Mouse (Mus musculus) layer of hippocampus, adult 18-20 months (tissue): Measurements from ENCODE around the gene Lrrc18. TPM values are rescaled to one million over a fixed set of nuclear protein-coding genes. Genes with fewer than 3 reads are reported as not detected.

ENCODE experiments used
- DNase-seq, 2 experiments: peaks; one replicate each; pipeline ENCODE4 v3.0.0; 2022; ENCODE audit warnings: low spot score in 2 of 2
- long read RNA-seq: library from polyadenylated mRNA; stranded (forward); transcript quantifications from one replicate; pipeline ENCODE4 v2.0.0, GENCODE M21; 2021
- total RNA-seq, 2 experiments: library from RNA; stranded (reverse); gene quantifications; 2 replicates each; pipeline ENCODE4 v1.2.3; 2021

Gene Lrrc18
- total RNA-seq: under 1 TPM; 0.42 to 0.43 TPM
- long read RNA-seq: 0 reads

DNA sequence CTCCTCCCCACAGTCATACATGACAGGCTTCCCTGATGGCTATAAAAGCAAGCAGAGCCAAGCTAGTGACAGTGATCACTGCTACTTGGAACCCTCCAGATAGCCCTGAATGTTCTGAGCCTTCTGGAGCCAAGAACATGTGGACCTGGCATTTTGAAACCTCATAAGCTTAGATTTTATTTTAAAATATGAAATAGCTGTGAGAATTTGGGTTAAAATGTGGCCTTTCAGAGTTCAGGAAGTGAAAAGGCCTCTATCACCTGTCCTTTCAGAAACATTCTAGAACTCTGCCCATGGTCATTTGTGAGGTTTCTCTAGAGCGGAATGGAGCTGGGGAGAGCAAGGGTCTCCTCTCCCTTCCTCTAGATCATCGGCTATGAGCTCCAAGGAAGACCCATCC, at the start of gene Lrrc18:
TSS of gene Lrrc18 (plus strand) at position 301 of the 400 bp plus-strand sequence.
- DNase-seq: no peak

DNA sequence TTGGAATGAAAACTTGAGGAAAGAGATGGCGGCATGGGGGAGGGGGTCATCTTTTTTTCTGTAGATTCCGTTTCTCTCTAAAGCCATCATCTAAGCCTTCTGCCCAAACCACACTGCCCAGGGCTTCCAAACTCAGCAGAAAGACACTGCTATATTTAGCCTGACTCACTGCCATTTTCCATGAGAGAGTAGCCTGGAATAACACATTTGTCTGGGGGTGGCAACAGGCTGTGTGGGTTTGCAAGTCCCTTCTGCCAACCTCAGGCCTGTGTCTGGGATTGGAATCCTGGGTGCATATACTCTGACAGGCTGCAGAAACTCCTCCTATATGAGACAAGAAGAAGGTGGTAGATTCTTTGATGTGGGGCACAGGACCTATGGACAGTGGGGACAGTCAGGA, 43.7 kb upstream of the Lrrc18 start:
- peak; percentile 53 to 73 for DNase-seq

DNA sequence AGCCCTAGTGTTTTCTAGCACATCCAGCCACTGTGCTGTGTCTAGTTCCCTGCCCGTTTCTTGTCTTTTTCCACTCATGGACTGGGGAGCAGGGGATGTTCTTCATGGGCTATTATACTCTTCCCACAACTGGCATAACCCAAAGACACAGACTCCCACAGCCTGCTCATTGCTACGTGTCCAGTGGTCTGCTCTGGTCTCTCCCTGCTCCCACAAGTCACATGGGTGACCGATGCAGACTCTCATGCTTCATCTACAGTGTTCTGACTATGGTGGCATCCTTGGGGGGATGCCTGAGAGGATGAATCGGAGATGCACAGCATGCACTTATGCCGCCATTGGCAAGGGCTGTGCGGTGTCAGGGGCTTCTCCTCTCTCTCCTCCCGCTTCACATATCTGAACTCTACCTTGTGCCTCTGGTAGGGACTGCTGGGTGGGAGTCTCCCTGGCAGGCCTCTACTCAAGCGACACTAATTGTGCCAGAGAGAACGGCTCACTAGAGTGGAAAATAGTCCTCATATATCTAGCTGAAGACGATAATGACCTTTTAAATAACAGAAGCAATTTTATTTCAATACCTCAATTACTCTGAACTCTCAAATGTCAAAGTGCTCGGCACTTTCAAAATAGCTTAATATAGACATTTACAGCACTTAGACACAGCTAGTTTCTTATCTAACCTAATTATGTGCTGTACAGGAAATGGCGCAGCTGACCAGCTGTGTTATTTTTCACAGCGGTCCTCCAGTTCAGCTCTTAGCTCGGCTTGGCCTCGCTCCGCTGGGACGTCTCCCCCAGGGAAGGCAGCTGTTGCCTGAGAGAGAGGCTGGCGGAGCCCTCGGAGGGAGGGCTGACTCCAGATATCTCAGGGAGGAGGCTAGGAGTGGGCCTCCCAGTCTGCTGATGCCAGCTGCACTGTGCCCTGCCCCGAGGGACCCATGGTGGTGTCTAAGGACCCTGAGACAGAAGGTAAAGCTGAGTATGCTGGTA, 40.6 kb upstream of the Lrrc18 start:
- no peak for DNase-seq

DNA sequence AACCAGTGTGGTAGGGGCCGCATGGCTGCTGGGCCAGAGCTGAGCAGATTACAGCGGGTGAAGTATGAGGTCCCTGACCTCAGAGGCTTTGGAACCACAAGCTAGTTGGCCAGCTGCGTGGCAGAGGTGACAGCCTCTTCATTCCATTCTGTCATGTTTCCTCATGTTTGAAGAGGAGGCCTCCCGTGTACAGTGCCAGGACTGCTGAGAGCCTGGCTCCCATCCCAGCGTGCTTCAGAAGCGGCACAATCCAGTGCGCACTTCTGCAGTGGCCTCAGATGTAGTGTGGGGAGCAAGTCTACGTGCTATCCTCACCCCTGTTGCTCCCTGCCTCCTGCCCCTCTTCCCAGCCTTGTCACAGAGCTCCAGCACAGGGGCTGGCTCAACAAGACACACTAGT, 34.7 kb upstream of the Lrrc18 start:
- DNase-seq: no peak

DNA sequence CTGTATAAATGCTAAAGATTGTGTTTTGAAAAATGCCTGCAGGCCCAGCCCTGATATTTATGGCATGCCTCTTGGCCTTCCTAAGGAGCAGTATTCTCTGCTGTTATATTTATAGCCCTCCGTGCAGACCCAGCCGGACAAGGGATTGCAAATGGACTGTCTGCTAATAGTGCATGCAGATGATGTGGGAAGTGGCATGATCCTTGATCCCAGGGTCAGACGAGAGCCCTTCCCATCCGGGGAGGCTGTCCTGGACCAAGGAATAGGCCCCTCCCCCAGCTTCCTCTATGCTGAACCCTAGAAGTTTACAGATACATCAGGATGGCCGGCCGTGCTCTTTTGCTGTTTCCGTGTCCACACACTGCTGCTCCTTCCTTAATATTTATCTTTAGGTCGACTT, 32.5 kb upstream of the Lrrc18 start:
- no peak for DNase-seq

DNA sequence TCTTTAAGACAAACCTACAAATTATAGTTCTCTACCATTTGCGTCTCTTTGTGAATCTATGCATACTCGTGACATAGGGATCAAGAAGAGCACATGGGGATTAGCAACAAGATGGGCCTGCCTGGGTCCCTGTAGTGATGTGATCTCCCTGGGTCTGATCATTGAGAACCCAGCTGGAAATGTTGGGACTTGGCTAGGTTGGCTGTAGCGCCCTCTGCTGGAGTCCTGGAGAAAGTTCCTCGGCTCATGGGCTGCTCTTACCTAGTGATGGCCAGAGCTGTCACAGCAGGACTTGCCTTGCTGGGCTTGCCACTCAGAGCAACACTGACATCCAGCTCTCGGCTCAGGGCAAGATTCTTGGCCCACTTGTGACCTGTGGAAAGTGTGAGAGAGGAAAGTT, 30.7 kb upstream of the Lrrc18 start:
- DNase-seq: peak; percentile 59 to 84

DNA sequence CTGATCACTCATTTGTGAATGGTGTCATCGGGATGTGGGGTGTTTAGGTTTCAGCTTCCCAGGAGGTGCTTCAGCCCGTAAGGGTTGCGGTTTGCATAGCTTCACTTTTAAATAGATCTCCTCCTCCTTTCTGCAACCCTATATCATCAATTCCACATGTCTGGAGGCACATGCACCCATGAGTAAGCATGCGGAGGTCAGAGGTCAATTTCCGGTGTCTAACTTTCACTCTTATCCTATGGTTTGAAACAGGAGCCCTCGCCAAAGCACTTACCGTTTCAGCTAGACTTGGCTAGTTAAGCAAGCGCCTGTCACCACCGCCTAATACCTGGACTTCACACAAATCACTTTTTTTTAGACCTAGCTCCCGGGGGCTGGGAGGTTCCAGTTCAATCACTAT, 26.4 kb upstream of the Lrrc18 start:
- no peak for DNase-seq

DNA sequence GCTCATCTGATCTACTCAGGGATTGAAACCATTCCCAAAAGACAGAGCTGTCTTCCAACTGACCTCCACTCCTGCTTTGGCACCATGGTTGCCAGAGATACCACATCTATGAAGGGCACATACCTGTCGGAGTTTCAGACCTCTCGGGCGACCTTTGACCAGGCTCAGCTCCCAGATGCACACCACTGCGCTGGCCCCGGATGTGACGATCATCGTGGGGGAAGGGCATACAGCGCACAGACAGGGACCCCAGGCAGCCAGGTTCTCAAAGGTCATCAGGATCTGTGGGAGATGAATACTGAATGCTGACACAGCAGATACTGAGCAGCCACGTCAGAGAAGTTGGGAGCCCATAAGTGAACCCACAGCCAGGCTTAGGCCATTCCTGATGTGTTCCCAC, 20.5 kb upstream of the Lrrc18 start:
- DNase-seq: no peak

DNA sequence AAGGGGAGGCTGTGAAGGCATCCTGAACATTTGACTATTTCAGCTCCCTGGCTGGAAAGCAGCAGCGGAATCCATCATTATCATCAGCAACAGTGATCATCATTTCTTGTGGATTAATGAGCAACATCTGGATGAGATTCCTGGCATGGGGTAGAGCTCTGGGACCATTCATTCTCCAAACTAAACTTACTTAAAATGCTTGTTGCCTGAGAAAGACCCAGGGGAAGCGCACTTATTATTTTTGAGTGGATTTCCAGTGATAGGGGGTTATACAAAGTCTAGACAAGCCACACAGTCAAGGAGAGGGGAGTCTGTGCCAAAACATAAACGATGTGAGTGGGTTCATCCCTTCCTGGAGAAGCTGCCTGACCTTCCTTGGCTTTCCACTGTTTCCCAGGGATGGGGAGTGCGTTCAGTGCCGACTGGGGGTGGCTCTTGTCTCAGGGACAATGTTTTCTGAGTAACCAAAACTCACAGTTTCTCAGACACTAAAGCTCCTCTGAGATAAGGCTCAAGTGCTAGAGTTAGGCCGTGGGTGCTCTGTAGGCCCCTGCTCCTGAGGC, 6.9 kb upstream of the Lrrc18 start:
- no peak for DNase-seq

DNA sequence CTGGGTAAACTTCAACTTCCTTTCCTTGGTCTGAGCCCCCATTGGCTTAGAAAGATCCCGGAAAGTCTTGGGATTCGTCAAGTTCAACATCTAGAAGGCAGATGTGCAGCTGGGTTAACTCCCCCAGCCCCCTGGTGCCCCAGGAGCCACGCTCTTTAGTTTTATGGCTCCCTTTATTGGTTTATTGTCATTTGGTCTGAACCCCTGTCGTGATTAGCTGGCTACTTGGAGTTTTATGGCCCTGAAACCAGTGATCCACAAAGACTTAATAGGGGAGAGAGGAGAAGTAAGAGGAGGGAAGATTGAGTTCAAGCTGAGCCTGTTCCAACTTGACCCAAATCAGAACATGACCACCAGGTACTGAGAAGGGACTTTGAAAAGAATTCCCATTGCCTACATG, 4.5 kb upstream of the Lrrc18 start:
- no peak for DNase-seq

DNA sequence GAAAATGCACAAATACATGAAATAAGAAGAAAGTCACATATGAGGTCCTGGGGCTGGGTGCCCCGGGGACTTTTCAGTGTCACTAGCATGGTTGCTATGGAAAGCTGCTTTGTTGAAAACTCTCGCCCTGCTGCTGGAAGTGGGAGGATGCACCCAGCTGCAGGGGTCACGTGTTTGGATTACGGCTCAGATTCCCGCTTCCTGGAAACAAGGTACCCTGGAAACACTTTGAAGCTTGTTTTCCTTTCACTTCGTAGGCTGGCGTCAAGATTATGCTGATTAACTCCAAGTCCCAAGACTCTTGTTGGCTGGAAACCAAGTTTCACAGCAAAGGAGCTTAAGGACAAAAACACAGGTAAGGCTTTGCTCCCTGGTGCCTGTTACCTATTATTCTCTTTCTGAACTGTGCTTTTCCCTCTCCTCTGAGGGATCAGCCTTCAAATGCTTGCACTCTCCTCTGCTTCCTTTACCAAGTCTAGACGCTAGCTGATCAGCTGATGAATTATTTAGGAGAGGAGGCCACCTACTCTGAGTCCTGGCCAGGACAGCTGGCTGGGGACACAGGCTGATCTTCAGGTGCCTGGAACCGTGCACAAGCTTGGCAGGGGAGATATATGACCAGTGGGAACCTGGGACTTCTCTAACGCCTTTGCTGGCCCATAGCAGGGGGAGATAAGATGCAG, 3.9 kb downstream of the Lrrc18 start:
- no peak for DNase-seq

DNA sequence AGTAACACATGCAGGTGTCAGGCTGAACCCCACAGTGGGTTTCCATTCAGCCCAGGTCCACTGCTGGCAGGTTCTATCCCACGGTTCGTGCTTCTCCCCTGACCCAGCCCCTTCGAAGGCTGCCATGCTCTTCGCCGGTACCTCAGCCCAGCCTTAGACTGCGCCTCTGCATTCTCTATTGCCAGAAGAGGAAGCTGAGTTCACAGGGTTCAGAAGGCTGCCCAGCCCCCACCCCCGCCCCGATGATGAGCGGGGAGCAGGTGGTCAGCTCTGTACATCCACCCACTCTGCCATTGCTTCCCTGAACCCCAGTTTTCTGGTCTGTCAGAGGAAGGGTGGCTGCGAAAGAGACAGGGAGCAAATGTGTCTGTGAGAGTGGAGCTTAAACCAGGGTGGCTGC, 8.3 kb downstream of the Lrrc18 start:
- DNase-seq: no peak

DNA sequence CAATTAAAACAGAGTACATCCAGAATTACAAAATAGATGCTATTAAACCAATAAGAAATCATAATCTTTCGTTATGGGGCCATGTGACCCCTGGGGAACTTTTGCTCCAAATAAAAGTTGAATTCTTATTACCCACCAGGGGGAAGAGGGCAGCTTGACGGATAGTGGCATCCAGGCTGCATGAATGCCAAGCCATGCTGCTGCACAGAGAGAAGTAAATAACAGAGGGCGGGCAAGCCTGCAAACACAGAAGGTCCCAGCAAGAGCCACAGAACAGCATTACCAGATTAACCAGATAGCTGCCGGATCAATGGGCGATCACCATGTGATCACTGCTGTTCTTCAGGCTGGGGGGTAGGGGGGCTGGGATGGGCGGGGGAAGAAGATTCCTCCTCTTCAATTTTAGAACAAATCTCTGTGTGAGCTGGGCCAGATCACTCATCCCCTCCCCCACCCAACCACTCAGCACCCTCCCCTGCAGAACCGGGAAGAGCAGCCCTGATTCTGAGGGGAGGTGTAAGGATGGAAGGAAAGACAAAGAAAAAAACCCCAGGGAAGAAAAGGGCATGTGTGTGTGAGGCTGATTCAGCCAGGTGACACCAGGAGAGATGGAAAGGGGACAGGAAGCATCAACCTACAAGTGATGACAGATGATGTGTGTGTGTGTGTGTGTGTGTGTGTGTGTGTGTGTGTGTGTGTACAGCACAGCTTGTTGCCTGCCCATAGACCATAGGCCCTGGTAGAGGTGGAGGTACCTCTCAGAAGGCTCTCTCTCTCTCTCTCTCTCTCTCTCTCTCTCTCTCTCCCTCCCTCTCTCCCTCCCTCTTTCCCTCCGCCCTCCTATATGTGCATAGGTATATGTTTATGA, 9.2 kb downstream of the Lrrc18 start:
- DNase-seq: no peak

DNA sequence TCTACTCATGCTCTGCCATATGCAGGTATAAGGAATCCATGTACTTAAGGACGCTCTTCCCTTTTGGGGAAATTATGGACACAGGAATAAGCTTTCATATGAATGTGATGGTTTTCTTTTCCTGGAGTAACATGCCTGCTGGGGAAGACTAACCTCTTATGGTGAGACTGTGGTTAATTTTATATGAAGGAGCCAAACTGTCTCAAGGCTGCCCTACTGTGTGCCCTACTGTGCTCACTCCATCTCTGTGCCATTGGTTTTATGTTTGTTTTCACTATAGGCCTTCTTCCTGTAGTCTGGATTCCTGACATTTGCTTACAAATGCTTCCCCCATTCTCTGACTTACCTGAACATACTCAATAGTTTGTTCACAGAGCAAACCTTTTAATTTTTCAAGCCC, 13.9 kb downstream of the Lrrc18 start:
- no peak for DNase-seq

DNA sequence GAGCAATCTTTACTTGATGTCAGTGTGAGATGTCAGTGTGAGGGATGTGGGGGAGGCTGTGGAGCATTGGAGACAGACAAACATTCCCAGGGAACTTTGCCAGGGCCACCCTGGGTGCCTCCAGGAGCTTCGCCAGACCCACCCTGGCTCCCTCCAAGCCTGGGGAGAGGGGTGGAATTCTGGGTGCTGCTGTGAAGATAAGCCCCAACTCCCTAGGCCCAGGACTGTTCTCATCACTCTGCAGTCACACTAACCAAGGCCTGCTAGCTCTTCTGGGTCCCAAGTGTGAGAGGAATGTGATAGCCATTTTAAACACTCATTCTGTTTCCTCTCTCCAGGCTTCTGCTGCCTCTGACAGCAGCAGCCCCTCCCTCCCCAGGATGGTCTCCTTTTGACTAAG, 16.5 kb downstream of the Lrrc18 start:
- DNase-seq: no peak

DNA sequence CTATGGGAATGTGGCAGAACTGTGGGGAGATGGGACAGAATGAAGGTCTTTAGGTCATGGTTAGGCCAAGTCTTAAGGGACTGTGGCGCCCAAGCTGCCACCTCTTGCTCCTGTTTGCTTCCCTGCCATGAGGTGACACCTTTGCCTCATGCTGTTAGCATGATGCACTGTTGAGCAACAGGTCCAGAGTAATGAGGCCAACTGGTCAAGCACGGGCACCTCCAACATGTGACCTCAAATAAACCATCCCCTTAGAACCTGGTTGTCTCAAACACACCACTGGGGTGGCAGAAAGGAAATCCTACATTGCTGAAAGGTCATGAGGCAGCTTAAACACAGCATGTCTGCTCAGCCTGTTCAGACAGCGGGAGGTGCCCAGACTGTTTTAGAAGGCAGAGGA, 27.9 kb downstream of the Lrrc18 start:
- no peak for DNase-seq

DNA sequence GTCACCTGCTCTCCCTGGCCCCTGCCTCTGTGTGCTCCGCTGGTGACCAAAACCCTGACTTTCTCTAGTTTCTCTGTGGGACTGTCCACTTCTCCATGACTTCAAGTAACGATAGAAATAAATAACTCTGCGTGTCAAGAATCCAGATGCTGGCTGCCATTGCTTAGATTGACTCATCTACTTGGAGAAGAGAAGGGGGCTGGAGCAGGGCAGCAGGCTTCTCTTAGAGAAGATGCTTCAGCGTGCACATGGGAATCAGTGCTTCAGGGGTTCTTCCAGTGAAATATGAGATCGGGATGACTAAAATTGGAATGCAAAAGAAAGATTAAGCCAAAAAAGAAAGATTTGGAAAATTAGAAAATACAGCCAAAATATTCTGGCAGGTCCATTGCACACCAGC, 28.4 kb downstream of the Lrrc18 start:
- DNase-seq: no peak

DNA sequence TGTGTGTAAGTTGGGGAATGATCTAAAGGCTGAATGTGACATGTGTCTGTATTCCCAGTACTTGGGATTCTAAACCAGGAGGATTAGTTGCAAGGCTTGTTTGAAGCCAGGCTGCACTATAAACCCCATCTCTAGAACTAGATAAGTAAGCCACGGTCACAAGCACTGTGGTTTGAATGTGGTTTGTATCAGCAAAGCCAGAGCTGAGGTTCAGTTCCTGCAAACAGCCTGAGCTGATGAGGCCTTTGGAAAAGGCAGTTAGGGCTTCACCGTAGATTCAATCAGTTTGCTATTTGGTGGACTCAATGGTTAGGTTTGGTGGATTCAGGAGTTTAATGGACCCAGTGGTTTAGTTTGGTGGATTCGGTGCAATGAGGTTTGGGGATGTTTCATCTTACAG, 39.7 kb downstream of the Lrrc18 start:
- DNase-seq: no peak

DNA sequence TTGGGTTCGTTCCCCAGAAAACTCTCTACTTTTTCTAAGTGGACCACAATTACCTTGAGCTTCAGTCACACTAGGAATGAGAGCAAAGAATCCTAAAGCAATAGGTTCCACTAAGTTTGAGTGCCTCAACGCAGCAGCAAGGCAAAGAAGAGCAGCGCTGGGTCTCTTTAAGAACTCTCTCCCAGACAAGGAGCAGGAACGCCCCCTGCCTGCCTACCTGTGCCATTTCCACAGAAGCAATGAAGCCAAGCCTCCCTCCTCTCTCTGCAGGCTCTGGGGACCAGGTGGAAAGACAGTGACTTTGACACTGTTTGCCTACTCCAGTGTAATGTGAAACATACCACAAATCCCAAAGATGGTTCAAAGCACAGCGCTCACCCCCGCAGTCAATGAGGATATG, 42.2 kb downstream of the Lrrc18 start:
- peak in 1 of 2 experiments; percentile 3 for DNase-seq

DNA sequence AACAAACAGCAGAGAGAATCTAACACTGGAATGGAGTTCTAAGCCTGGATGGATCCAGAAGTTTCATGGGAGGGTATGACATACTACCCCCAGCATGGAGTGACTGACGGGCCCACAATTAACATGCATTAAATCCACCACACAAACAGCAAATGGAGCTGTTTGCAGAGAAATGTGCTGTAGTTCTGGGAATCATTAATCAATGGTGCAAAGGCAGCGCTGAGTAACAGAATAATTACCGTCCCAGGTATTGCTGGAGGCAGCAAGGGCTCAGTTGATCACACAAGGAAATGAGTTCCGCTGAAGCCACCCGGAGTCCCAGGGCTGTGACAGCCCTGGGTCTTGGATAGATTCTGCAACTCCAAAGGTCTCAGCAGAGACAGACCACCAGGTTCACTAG, 44.2 kb downstream of the Lrrc18 start:
- no peak for DNase-seq

DNA sequence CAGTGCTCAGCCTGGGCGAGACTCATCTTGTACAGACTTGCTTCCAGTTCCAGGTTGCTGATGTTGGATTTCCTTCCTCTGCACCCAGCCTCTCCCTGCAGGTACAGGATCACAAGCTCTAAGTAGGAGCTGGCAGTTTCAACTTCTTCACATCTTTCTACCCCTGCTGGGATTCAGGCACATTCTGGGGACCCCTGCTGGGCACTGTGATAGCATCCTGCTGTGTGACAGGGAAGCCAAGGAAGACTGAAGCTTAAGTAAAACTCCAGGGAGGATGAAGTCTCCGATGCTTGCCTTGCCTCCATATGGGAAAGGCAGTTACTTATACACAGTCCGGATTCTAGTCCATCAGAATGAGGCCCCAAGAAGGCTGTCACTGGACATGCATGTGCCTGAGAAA, 45.6 kb downstream of the Lrrc18 start:
- no peak for DNase-seq
